Mouse (Mus musculus) testis, adult 2 months (tissue): ENCODE data around the gene Rnf44.

Source experiments
- CTCF ChIP-seq: fragments of 200-500 bp; IDR thresholded peaks from 2 replicates; pipeline ENCODE4 v1.5.1; 2012; ENCODE audit warnings: low read depth, mild to moderate bottlenecking, inconsistent platforms, low read length, moderate library complexity; ENCODE audit not compliant: control insufficient read depth, insufficient read depth, insufficient replicate concordance
- POLR2A ChIP-seq: fragments of 200-500 bp; IDR thresholded peaks from 2 replicates; pipeline ENCODE4 v1.6.1; 2012; ENCODE audit warnings: low read depth, mild to moderate bottlenecking, inconsistent platforms, low read length, moderate library complexity; ENCODE audit not compliant: control insufficient read depth

DNA sequence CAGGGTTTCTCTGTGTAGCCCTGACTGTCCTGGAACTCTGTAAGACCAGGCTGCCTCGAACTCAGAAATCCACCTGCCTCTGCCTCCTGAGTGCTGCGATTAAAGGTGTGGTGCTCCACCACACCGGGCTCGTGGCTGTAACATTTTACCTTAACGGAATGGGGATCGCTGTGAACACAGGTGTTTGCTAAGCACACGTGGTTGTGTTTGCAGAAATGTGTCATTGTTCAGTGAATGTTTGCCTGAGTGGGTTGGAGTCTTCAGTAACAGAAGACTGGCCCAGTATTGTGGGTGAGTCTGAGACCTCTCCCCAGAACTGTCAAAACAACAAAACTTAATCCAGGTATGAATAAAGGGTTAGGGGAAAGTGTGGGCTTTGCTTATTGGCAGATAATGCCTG is 28.6 kb downstream of the Rnf44 start:
- TF ChIP-seq CTCF (no peak), POLR2A (no peak)
